Mouse (Mus musculus) hindbrain, embryonic 13.5 days (tissue): ENCODE measurements around the gene Tmed10. TPM values are rescaled to one million over a fixed set of nuclear protein-coding genes. Genes with fewer than 3 reads are reported as not detected.

ENCODE experiments used
- ATAC-seq: fragments of 200-750 bp; cut with Nextera tagmentation; 2 replicates; pipeline ENCODE4 v1.8.0; 2017; ENCODE audit warnings: moderate TSS enrichment; ENCODE audit not compliant: low FRiP score
- H3K27ac ChIP-seq: fragments of 300-500 bp; sonication (generic); 2 replicates; pipeline ENCODE4 v1.5.1; 2015; ENCODE audit warnings: inconsistent platforms, mild to moderate bottlenecking, moderate library complexity
- H3K27me3 ChIP-seq: fragments of 300-500 bp; sonication (generic); 2 replicates; pipeline ENCODE4 v1.6.1; 2015; ENCODE audit warnings: mild to moderate bottlenecking, inconsistent platforms
- H3K36me3 ChIP-seq: fragments of 300-500 bp; sonication (generic); 2 replicates; pipeline ENCODE4 v1.6.1; 2015; ENCODE audit warnings: mild to moderate bottlenecking, inconsistent platforms
- H3K4me1 ChIP-seq: fragments of 300-500 bp; sonication (generic); replicated peaks from 2 replicates; pipeline ENCODE4 v1.6.1; 2015; ENCODE audit warnings: inconsistent platforms
- H3K4me2 ChIP-seq: fragments of 300-500 bp; sonication (generic); 2 replicates; pipeline ENCODE4 v1.6.1; 2015; ENCODE audit warnings: inconsistent platforms, mild to moderate bottlenecking, moderate library complexity
- H3K4me3 ChIP-seq: fragments of 300-500 bp; sonication (generic); 2 replicates; pipeline ENCODE4 v1.5.1; 2015; ENCODE audit warnings: mild to moderate bottlenecking, inconsistent platforms
- H3K9ac ChIP-seq: fragments of 300-500 bp; sonication (generic); 2 replicates; pipeline ENCODE4 v1.6.1; 2015; ENCODE audit warnings: mild to moderate bottlenecking, inconsistent platforms
- H3K9me3 ChIP-seq: fragments of 300-500 bp; sonication (generic); 2 replicates; pipeline ENCODE4 v1.6.1; 2016; ENCODE audit warnings: inconsistent platforms
- WGBS: fragments of 180-500 bp; shearing (Covaris S2); methylation state at CpG from one replicate; pipeline ENCODE4 v1.1.7; 2015; 5-methylcytosine and 5-hydroxymethylcytosine counted together
- polyA plus RNA-seq: library from polyadenylated mRNA; unstranded; fragments of >200 nt; fragmentation: Nextera tagmentation; extraction: Ambion mirVana; gene quantifications from 2 replicates; pipeline ENCODE4 v1.2.1, GENCODE M21; 2015

The Tmed10 gene
- 198 TPM in 2 replicates for polyA plus RNA-seq

DNA sequence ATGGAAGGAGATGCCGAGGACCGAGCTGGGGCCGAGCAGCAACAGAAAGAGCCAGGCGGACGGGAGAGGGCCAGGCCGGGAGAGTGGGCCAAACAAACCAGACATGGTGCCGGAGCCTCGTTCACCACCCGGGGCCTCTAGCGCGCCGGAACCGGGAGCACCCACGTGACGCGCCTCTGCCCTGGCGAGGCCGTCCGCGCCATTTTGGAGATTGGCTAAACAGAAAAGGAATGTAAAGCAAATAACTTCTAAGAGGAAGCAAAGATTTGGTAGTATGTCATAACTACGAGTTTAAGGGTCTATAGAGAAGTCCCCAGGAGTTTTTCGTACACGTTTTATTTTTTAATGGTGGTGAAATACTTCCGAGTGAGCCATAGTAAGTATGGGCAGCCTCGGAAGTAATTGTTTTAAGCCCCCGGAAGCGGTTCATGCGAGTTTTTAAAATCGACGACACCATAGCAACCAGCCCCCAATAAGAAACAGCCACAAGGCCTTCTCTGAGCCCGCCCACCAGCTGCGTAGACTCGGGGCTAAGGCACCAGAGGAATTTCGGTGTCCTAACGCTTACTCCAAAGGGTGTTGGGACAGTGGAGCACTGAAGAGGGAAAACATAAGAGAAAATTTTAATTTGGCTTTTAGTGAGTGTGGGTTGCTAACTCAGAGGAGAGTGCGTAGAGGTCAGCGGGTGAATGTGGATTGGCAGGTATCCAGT is at the start of gene Tmed10:
Tmed10 (minus strand) TSS at position 287 of the 712 bp plus-strand sequence.
- Histone ChIP-seq H3K9me3 (no peaks in the 10 kb centered on the region), H3K4me2 (peak within 1 kb of the TSS; percentile 78), H3K27me3 (no peaks in the 10 kb centered on the region), H3K36me3 (no peaks in the 10 kb centered on the region), H3K9ac (peak within 1 kb of the TSS; percentile 97), H3K4me3 (peak within 1 kb of the TSS; percentile 95), H3K27ac (peak within 1 kb of the TSS; percentile 81), H3K4me1 (peaks cover 36% of the 10 kb centered on the region)
- under 1% methylated on average over 37 of the region's 37 CpGs for WGBS
- peak; percentile 96 for ATAC-seq

DNA sequence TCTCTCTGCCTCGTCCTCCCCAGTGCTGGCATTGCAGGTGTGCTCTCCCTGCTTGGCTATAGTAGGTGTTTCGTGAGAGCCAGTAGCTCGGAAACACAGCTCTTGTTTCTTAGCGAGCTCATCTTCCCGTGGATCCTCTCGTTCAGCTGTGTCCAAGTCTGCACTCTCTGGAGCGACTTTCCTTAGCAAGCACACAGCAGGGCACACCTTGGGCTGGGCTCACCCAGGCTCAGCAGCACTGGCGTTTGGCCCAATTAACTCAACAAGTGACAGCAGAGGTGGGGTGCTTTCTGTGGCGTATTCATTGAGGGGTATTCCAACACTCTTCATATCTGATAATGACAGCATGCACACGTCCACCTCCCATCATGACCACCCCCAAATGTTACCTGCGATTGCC is 48.6 kb upstream of the Tmed10 start:
- WGBS: 86% methylated on average over 11 of the region's 11 CpGs
- Histone ChIP-seq H3K36me3 (no peaks in the 10 kb centered on the region), H3K27ac (no peak overlapping the region), H3K4me2 (no peak overlapping the region), H3K4me3 (no peak overlapping the region), H3K4me1 (peaks cover 6% of the 10 kb centered on the region), H3K27me3 (no peaks in the 10 kb centered on the region), H3K9ac (no peak overlapping the region), H3K9me3 (no peaks in the 10 kb centered on the region)
- ATAC-seq: no peak

DNA sequence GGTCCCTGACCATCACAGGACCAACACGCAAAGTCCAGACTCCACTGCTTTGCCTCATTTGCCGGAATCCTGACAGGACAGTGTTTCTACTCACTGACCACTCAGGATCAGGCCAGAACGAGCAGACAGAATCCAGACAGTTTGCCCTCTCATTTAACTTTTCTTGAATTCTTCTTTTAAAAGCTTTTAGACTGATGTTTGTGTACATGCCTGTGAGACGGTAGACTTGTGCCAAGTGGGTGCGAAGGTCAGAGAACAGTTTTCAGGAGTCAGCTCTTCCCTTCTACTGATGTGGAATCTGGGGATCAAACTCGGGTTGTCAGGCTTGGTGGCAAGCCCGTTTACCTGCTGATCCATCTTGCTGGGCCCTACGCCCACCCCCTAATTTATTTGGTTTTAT is 47.9 kb upstream of the Tmed10 start:
- Histone ChIP-seq H3K36me3 (no peaks in the 10 kb centered on the region), H3K4me3 (no peak overlapping the region), H3K27ac (no peak overlapping the region), H3K4me2 (no peak overlapping the region), H3K27me3 (no peaks in the 10 kb centered on the region), H3K9ac (no peak overlapping the region), H3K4me1 (peaks cover 6% of the 10 kb centered on the region), H3K9me3 (no peaks in the 10 kb centered on the region)
- no peak for ATAC-seq
- 87% methylated on average over 8 of the region's 8 CpGs for WGBS

- no peaks in the 10 kb centered on the region for H3K36me3 ChIP-seq
- no peak overlapping the region for H3K27ac ChIP-seq
- no peaks in the 10 kb centered on the region for H3K27me3 ChIP-seq
- no peaks in the 10 kb centered on the region for H3K9me3 ChIP-seq
- H3K9ac ChIP-seq: no peak overlapping the region
- H3K4me3 ChIP-seq: no peak overlapping the region
- peaks cover under 1% of the 10 kb centered on the region; the same call in 1 of the 2 replicates for H3K4me1 ChIP-seq
- no peak overlapping the region for H3K4me2 ChIP-seq
- WGBS: 68% methylated on average over 9 of the region's 9 CpGs
- no peak for ATAC-seq
Measured at GRCm38 (mm10) chr12:85420945-85421344, 46.3 kb upstream of the Tmed10 start.

GRCm38 (mm10) chr12:85417845-85418244 is 43.2 kb upstream of the Tmed10 start:
- Histone ChIP-seq H3K4me3 (no peak overlapping the region), H3K4me1 (no peaks in the 10 kb centered on the region), H3K4me2 (no peak overlapping the region), H3K36me3 (no peaks in the 10 kb centered on the region), H3K9me3 (no peaks in the 10 kb centered on the region), H3K9ac (no peak overlapping the region), H3K27ac (no peak overlapping the region), H3K27me3 (no peaks in the 10 kb centered on the region)
- ATAC-seq: no peak
- WGBS: 86% methylated on average over 9 of the region's 9 CpGs

DNA sequence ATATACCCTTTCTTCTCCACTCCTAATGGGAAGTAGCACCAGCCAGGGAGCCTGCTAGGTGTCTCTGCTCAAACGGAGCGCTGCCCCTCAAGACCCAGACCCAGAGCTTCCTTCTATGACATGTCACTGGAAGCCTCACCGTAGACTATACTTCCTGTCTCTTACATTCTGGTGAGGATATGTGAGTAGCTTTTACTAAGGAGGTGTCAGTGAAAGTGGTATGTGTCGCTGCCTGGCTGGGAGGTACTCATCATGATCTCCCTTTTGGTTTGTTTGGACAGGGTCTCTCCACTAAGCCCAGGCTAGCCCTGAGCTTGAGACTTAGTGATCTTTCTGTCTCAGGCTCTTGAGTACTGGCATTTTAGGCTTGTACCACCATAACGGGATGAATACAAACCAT is 41.7 kb upstream of the Tmed10 start:
- Histone ChIP-seq H3K9ac (no peak overlapping the region), H3K36me3 (no peaks in the 10 kb centered on the region), H3K27ac (no peak overlapping the region), H3K4me1 (no peaks in the 10 kb centered on the region), H3K27me3 (no peaks in the 10 kb centered on the region), H3K4me2 (no peak overlapping the region), H3K4me3 (no peak overlapping the region), H3K9me3 (no peaks in the 10 kb centered on the region)
- ATAC-seq: no peak
- 88% methylated on average over 5 of the region's 5 CpGs for WGBS

DNA sequence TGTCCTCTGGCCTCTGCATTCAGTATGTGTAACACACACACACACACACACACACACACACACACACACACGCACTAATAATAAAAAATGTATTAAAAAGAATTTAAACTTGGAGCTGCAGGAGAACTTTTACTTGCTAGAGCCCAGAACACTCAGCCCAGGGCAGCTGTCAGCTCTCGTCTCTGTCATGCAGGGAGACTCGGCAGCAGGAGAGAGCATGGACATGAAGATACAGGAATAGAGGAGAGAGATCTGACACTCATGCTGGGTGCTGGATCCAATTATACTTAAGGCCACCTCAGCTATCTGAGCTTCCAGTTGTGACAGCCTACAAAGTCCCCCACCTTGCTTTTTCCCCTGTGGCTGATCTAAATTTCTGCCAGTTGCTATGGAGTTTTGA is 41.2 kb upstream of the Tmed10 start:
- H3K4me2 ChIP-seq: no peak overlapping the region
- no peak overlapping the region for H3K4me3 ChIP-seq
- H3K27ac ChIP-seq: no peak overlapping the region
- no peaks in the 10 kb centered on the region for H3K9me3 ChIP-seq
- no peaks in the 10 kb centered on the region for H3K27me3 ChIP-seq
- no peaks in the 10 kb centered on the region for H3K4me1 ChIP-seq
- H3K9ac ChIP-seq: no peak overlapping the region
- H3K36me3 ChIP-seq: no peaks in the 10 kb centered on the region
- no peak for ATAC-seq
- 83% methylated on average over 3 of the region's 3 CpGs for WGBS

GRCm38 (mm10) chr12:85411136-85411535 is 36.5 kb upstream of the Tmed10 start:
- Histone ChIP-seq H3K4me1 (no peaks in the 10 kb centered on the region), H3K9ac (no peak overlapping the region), H3K4me2 (no peak overlapping the region), H3K27ac (no peak overlapping the region), H3K9me3 (no peaks in the 10 kb centered on the region), H3K4me3 (no peak overlapping the region), H3K27me3 (no peaks in the 10 kb centered on the region), H3K36me3 (no peaks in the 10 kb centered on the region)
- 30% methylated on average over 2 of the region's 2 CpGs for WGBS
- no peak for ATAC-seq

DNA sequence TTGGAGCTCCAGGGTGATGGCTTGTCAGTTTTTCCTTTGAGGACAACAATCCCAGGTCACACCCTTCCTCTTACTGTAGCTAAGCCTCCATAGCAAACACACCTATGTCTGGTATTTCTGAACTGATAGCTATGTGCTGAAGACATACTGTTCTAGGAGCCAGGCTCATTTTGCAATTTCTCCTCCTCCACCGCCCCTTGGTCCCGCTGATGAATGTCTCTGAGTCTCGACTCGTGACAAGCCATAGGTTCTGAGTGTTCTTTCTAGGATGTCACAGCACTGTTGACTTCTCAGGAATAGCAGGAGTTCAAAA is 23.3 kb upstream of the Tmed10 start:
- Histone ChIP-seq H3K4me1 (no peaks in the 10 kb centered on the region), H3K36me3 (no peaks in the 10 kb centered on the region), H3K4me2 (no peak overlapping the region), H3K27me3 (no peaks in the 10 kb centered on the region), H3K27ac (no peak overlapping the region), H3K9ac (no peak overlapping the region), H3K9me3 (no peaks in the 10 kb centered on the region), H3K4me3 (no peak overlapping the region)
- WGBS: 92% methylated on average over 4 of the region's 4 CpGs
- no peak for ATAC-seq

- no peak overlapping the region for H3K27ac ChIP-seq
- H3K4me2 ChIP-seq: no peak overlapping the region
- 87% methylated on average over 18 of the region's 18 CpGs for WGBS
- H3K4me1 ChIP-seq: no peaks in the 10 kb centered on the region
- H3K36me3 ChIP-seq: no peaks in the 10 kb centered on the region
- H3K9ac ChIP-seq: no peak overlapping the region
- ATAC-seq: no peak
- no peaks in the 10 kb centered on the region for H3K27me3 ChIP-seq
- H3K4me3 ChIP-seq: no peak overlapping the region
- H3K9me3 ChIP-seq: no peaks in the 10 kb centered on the region
Measured at GRCm38 (mm10) chr12:85397063-85397959, 22.7 kb upstream of the Tmed10 start.

- H3K9me3 ChIP-seq: no peaks in the 10 kb centered on the region
- H3K4me1 ChIP-seq: no peaks in the 10 kb centered on the region
- H3K27ac ChIP-seq: no peak overlapping the region
- no peak overlapping the region for H3K9ac ChIP-seq
- no peak overlapping the region for H3K4me2 ChIP-seq
- WGBS: 83% methylated on average over 7 of the region's 7 CpGs
- H3K36me3 ChIP-seq: no peaks in the 10 kb centered on the region
- no peak for ATAC-seq
- no peaks in the 10 kb centered on the region for H3K27me3 ChIP-seq
- H3K4me3 ChIP-seq: no peak overlapping the region
Measured at GRCm38 (mm10) chr12:85393981-85394380, 19.3 kb upstream of the Tmed10 start.

- no peak for ATAC-seq
- no peaks in the 10 kb centered on the region for H3K36me3 ChIP-seq
Measured at GRCm38 (mm10) chr12:85393526-85393925, 18.9 kb upstream of the Tmed10 start.

More at GRCm38 (mm10) chr12:85393526-85393925, 18.9 kb upstream of the Tmed10 start:
- no peaks in the 10 kb centered on the region for H3K9me3 ChIP-seq
- H3K9ac ChIP-seq: no peak overlapping the region
- H3K27ac ChIP-seq: no peak overlapping the region
- 87% methylated on average over 5 of the region's 5 CpGs for WGBS
- H3K4me1 ChIP-seq: no peaks in the 10 kb centered on the region
- H3K4me3 ChIP-seq: no peak overlapping the region
- H3K4me2 ChIP-seq: no peak overlapping the region
- H3K27me3 ChIP-seq: no peaks in the 10 kb centered on the region
